Mouse (Mus musculus) lung, postnatal 14 days (tissue): Measurements from ENCODE around the gene Oaz2.
A peak's percentile ranks its signal among the peaks of the same experiment; 100 is the strongest.
"Not testable (repeated sequence)": the region's sequence is repeated elsewhere in the genome, so short reads cannot be mapped to it uniquely, and the experiment has no call there.

Experiments
- DNase-seq: peaks from one replicate; pipeline ENCODE4 v3.0.0; 2021

Oaz2 gene

GRCm38 (mm10) chr9:65653741-65654140 is 14.1 kb upstream of the Oaz2 start:
- DNase-seq = no peak

DNA sequence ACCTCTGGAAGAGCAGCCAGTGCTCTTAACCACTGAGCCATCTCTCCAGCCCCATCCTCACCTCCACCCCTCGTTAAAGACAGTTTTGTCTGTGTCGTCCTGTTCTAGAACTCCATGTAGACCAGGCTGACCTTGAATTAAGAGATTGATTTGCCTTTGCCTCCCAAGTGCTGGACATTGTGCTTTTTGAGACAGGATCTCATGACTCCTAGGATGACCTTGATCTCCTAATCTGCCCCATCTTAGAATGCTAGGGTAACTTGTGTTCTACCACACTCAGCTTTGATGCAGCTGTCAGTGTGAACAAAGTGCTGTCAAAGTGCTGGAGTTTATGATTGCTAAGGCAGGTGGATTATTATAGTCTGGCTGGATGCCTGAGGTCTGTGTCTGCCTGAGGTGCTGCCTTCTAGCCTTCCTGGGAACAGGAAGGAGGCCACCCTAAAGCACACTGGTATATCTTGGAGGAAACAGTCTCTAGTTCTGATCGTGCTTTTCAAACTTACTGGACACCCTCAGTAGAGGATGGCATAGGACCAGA is 13.0 kb upstream of the Oaz2 start:
- DNase-seq = no peak

DNA sequence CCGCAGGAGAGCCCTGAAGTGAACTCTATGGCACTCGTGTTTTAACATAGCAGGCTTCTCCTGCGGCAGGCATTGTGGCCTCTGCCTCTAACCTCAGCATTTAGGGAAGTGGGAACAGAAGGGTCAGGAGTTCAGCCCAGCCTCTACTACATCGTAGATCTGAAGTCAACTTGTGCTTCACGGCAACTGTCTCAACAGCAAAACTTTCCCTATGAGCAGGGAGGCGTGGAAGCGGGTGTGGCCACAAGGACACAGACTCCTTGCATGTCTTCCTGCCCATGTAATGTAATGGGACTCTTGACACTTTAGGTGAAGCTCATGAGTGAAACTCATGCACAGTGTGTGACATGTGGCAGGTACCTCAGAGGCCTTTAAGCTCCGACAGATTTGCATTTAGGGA is 12.3 kb upstream of the Oaz2 start:
- DNase-seq = no peak

- DNase-seq = no peak
Observed at GRCm38 (mm10) chr9:65657218-65657617, 10.6 kb upstream of the Oaz2 start.

DNA sequence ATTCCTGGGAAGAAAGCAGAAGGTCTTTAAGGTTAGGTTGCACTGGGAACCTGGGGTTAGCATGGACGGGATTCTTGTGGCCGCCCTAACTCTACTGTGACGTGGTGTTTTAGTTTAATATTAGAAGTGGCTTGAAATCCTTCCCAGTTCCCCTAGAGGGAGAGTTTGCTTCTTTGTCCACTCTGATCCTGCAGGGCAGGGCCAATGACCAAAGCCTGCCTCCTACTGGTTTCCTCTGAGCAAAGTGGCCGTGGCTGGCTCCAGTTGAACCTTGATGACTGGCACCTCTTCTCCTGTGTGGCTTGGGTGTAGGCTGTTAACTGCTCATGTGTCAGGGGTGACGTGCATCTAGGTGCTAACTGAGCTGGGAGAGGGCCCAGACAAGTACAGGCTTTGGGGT is 6.8 kb upstream of the Oaz2 start:
- DNase-seq = no peak

DNA sequence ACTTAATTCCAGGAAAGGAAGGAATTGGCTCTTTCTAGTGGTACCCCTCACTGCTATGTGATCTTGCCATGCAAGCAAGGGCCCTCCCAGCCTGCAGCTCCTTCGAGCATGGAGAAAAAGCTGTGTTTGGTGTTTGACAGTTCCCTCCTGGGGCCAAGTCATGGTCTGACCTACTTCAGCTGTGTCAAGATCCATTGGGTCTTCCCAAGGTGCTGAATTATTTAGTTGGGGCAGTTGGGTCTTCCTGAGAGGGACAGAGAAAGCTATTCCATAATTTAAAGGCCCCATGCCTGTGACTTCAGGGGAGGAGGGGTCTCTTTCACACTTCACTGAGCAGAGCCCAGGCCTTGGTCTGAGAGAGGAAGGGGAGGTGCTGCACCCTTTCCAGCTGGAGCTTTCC is 6.3 kb upstream of the Oaz2 start:
- no peak for DNase-seq

DNA sequence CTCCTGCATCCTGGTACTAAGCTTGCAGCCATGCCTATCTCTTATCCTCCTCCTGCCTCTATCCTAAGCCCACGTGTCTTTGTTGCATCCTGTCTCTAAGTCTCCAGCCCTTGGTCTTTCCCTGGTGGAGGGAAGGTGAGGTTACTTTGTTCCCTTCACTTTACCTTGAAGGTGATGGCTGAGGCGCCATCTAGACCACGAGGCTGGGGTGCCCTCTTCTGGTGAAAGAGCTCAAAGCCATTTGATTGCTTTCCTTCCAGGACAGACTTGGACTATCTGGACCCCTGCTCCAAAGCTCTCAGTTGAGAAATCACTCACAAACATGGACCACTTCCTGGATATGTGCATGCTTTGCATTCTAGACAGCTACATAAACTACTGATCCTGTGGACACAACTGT is 3.6 kb upstream of the Oaz2 start:
- peak; percentile 81 for DNase-seq

GRCm38 (mm10) chr9:65666042-65666441 is 1.8 kb upstream of the Oaz2 start:
- peak; percentile 87 for DNase-seq

- peak; percentile 74 for DNase-seq
Observed at GRCm38 (mm10) chr9:65671431-65671931, 3.7 kb downstream of the Oaz2 start.

DNA sequence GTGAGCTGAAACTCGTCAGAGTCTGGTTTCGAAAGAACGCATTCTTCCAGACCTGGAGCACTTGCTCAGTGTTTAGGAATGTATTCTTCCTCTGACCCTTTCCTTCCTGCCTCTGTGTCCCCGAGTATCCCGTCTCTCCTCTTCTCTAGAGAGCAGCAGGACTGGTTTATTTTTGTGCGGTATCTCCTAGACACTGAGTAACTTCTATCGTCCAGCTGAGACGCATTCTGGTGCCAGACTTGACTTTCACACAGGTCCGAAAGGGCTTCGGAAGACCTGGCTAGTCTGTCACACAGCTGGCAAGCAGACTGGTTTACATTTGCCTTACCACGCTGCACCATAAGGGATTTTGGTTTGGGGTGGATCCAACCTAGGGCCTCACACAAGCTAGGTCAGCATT is 5.2 kb downstream of the Oaz2 start:
- DNase-seq = no peak

GRCm38 (mm10) chr9:65675461-65676357 is 7.9 kb downstream of the Oaz2 start:
- peak; percentile 54 for DNase-seq

DNA sequence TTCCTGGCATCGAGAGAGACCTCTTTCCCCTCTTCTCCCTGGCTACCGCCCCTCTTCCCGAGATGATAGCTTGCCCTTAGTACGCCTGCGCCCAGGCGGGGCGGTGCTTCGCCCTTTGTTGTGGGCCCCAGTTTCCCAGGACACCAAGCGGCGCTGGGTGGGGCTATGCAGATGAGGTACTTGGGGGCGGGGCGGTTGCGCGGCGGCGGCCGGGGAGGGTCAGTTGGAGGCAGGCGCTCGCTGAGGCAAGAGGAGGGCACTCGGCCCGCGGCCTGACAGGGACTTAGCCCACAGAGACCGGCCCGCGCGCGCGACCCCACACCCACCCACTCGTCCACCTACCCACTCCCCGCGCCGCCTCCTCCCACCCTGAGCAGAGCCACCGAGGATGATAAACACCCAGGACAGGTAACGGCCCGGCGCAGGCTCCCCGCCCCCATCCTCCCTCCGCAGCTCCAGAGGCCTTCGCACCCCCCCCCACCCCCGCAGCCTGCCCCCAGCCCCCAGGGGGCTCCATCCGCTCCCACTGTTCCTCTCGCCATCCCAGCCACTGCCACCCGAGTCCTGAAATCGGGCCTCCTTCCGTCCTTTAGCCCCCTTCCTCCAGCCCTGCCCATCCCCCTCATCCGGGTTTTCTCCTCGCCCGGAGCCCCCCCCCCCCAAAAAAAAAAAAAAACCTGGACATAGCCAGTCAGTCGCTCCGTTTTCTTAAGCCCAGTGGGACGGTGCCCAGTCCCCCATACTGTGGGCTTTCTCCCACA is 8.7 kb downstream of the Oaz2 start:
- DNase-seq = peak; percentile 99

- DNase-seq = no peak
Observed at GRCm38 (mm10) chr9:65677119-65677462, 9.3 kb downstream of the Oaz2 start.

DNA sequence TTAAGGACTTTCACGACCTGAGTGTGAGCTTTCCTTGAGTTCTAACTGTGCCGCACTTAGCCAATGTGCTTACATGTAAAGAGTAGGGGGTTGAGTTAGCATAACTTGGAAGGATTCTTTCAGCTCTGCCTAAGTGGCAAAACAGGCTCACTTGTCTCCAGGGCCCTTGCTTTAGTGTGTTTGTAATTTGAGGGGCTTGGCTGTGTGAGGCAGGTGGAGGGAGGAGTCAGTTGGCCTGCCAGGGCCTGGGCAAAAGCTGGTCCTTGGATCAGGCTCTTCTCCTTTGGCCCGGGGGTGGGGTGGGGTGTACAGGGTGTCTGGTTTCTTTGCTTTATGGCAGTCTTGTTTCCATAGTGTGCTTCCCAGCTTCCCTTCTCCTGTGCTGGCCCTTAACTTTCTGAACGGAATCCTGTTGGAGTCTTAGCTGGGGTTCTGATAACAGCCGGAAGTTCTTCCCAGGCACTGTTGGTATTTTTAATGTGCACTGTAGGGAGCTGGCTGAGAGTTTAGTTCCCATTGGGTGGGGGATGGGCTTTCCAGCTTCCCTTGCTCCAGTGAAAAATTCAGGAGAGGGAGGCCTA is 11.5 kb downstream of the Oaz2 start:
- peak; percentile 77 for DNase-seq

DNA sequence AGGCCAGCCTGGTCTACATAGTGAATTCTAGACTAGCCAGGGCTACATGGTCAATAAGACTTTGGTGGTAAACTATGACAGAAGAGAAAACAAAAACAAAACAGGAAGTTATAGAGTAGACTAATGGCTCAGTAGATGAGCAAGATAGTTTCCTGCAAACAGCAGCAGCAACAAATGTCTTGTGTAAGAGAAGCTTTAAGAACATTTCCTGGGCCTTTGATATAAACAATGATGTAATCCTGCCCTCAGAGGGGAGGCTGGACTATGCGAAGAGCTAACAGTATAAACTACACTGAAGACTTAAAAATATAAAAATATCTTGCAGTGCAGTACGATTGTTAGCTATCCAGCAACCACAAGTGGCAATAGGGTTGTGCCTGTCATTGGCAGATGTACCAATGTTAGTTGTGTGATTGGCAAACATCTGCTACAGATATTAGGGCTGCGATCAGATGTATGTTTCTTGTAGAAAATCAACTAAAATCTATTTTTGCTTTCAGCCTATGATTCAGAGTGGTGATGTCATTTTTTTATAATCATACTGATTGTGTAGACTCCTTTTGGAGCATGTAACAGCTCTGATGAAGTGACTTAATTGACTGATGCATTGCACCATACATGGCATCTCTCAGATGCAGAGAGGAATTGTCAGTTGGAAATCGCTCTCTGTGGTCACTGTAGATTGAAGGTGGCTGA is 13.3 kb downstream of the Oaz2 start:
- DNase-seq = no peak

GRCm38 (mm10) chr9:65681634-65681940 is 13.8 kb downstream of the Oaz2 start:
- no peak for DNase-seq

GRCm38 (mm10) chr9:65682183-65682582 is 14.4 kb downstream of the Oaz2 start:
- DNase-seq = no peak

GRCm38 (mm10) chr9:65682994-65683393 is 15.2 kb downstream of the Oaz2 start:
- no peak for DNase-seq

- DNase-seq = no peak
Observed at GRCm38 (mm10) chr9:65684704-65685103, 16.9 kb downstream of the Oaz2 start.

- DNase-seq = not testable (repeated sequence)
Observed at GRCm38 (mm10) chr9:65689869-65690268, 22.1 kb downstream of the Oaz2 start.

GRCm38 (mm10) chr9:65692466-65692865 is 24.7 kb downstream of the Oaz2 start:
- no peak for DNase-seq

- DNase-seq = no peak
Observed at GRCm38 (mm10) chr9:65692959-65693603, 25.3 kb downstream of the Oaz2 start.
